Mouse (Mus musculus) layer of hippocampus, adult 9-10 months (tissue): Measurements from ENCODE around the gene Sez6.

ENCODE experiments used
- DNase-seq: peaks from one replicate; pipeline ENCODE4 v3.0.0; 2022; ENCODE audit warnings: low spot score

Sez6 gene

DNA sequence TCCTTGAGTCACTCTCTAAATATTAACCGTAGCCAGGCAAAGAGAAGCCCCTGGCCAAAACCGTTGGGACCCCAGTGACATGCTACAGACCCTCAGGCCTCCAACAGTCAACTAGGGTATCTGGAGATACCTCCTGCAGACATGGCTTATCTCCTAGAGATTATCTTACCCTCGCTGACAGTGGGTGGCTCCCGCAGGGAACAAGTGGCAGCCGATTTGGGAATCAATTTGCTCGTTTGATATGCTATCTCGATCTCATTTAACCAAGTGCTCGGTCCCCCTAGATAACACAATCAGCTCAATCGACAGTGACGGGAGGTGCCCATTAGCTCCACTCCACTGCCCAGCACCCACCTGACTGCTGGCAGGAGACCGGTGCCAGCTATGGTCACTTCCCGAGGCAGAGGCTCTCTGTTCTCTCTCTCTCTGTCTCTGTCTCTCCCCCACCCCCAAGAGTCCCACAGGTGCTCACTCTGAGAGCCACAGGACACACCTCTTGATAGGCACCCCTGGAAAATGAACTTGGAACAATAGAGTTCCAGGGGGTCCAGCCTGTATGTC is 19.6 kb downstream of the Sez6 start:
- DNase-seq: no peak

DNA sequence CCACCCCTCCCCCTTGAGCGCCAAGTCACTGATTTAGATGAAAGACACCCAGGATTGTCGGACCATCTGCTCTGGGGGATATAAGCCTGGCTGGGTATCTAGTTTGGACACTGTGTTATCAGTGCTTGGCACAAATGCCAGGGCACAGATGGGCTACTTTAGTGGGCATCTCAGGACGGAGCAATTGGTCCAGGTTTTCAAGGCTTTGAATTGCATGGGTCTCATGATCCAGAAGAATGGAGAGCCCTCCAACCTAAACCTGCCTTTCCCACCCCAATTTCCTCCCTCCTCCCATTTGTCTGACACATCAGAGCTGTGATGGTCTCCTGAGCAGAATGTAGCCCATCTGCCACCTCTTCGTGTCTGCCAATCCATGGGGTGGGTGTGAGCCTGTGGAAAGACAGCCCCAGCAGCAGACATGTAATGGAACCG is 20.2 kb downstream of the Sez6 start:
- peak; percentile 54 for DNase-seq

DNA sequence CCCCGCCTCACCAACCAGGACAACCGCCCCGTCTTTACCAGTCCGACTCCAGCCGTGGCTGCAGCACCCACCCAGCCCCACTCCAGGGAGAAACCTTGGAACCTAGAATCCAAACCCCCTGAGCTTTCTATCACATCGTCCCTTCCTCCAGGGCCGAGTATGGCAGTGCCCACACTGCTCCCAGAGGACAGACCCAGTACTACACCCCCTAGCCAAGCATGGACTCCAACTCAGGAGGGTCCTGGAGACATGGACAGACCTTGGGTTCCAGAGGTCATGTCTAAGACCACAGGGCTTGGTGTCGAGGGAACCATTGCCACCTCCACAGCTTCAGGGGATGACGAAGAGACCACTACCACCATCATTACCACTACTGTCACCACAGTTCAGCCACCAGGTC is 23.1 kb downstream of the Sez6 start:
- DNase-seq: no peak

DNA sequence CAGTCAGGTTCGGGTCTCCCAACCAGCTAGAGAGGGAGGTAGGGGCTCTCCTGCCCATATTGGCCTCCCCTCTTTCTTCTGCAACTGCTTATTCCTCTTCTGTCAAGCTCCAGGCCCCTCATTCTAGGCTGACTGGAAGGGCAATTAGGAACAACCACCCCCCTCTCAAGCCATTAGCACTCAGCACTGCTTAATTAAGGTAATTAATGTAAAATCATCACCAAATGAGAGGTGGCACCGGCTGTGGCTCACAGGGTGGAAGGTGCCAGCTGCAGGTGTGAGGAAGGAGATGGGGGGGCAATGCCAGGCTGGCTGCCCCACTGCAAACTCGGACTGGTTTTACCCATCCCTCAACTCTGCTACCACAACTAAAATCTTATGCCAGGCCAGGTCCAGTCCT is 25.8 kb downstream of the Sez6 start:
- no peak for DNase-seq

GRCm38 (mm10) chr11:77958268-77958667 is 27.7 kb downstream of the Sez6 start:
- no peak for DNase-seq

DNA sequence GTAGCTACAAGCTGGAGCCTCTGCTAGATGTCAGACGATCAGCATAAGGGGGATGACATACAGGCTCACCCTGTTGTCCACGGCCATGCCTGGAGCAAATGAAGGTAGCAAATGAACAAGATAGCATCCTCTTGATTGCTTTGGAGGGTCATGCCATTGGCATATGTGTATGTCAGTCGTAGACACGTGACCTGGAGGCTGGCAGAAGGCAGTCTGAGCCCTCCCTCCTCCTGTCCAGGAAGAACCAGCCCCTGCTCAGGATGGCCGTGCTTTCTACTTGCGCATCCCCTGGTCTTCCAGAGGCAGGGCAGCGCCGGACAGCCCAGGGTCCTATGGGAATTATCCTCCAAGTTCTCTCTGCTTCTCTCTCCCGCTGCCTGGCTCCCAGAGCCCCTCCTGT is 28.3 kb downstream of the Sez6 start:
- no peak for DNase-seq

DNA sequence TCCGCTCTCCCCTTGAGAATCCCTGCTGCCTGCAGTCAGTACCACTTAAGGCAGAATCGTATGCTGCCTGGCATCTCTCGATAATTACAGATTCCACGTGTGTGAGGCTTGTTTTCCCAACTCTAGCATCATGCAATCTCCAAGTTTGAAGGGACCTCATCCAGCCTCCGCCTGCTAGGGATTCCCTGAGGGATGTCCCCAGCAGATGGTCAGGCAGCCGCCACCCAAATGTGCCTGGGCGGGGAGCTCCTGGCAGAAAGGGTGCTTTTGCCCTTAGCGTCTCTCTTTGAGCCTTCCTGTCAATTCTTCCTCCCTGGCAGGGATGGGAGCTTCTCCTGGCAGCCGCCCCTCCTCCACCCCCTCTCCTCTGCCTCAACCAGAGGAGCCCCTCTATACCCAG is 29.6 kb downstream of the Sez6 start:
- no peak for DNase-seq

DNA sequence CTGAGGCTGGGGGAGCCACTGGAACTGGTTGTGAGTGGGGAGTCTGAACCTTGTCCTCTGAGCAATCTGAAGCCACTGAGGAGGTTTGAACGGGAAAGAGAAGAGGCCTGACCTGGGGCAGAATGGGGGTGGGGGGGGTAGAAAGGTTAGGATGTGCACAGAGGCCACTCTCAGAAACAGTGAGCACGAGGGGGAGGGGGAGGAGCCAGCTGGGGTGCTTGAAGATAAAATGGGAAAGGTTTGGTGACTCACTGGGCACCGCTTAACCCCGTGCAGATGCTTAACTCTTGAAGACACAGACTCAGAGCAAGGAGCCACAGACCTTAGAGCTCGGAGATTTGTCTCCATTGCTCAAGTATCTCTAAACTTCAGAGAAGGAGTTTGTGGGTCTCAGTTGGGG is 30.3 kb downstream of the Sez6 start:
- DNase-seq: no peak

DNA sequence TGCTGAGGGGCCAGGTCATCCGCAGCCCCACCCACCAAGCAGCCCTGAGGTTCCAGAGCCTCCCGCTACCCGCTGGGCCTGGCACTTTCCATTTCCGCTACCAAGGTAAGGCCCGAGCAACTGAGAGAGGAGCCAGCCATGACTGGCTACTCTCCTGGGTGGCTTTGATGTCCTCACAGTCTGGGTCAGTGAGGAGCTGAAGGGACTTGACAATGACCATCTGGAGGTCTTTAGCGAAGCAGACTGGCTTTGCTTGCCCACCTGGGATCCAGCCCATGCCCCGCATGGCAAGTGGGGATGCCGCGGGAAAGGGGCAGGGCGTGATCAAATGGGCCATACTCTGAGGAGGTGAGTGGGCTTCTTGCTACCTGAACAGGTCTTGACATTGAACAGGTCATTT is 32.3 kb downstream of the Sez6 start:
- no peak for DNase-seq

- DNase-seq: no peak
Observed at GRCm38 (mm10) chr11:77964415-77965095, 34.0 kb downstream of the Sez6 start.

- DNase-seq: no peak
Observed at GRCm38 (mm10) chr11:77965101-77966036, 34.8 kb downstream of the Sez6 start.

DNA sequence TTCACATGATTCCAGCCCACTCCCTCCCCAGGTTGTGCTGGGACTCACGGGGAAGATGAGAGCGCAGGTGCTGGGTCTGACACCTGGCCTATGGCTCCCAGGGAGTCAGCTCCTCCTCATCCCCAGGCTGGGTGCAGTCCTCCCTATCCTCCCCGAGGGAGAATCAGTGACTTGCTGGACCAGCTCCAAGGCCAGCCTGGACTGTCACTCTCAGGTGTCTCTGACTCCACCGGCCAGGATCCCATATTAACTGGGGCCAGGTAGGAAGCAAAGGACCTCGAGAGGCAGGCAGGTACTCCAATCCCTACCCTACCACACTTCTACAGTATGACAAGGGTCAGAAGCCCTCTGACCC is 35.4 kb downstream of the Sez6 start:
- DNase-seq: no peak

DNA sequence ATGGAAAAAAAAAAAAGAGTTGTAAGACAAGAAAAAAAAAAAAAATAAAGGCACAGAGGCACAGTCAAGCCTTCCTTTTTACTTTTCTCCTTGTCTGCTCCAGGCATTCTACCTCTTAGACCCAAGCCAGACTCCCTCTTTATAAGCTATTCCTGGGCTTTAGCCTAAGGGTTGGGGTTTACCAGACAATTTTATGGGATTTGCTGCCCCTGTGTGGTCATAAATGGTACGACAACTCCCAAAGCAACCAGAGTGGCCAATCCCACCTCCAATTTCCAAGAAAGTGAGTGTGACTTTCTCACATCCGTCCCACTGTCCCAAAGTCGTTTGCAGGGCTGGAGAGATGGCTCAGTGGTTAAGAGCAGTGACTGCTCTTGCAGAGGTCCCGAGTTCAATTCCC is 36.5 kb downstream of the Sez6 start:
- no peak for DNase-seq

GRCm38 (mm10) chr11:77968786-77969185 is 38.2 kb downstream of the Sez6 start:
- DNase-seq: no peak

DNA sequence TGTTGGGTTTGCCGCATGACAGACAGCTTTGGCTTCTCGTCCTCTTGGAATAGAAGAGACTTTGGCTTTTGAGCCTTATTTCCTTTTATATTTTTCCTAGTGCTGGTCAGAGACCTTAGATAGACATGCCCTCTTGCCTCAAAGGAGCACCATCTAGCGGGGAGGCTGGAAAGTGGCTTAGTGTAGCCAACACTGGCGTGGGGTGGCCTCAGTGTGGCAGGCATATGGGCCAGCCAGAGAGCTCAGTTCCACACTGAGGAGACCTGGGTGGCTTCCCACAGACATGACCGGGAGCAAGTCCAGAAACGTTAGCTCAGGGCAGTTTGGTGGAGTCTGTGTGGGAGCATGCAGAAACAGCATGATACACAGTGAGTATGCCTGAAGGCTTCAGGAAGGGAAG is 40.1 kb downstream of the Sez6 start:
- DNase-seq: no peak

GRCm38 (mm10) chr11:77973520-77973919 is 42.9 kb downstream of the Sez6 start:
- DNase-seq: no peak

GRCm38 (mm10) chr11:77974325-77974724 is 43.7 kb downstream of the Sez6 start:
- DNase-seq: no peak

- DNase-seq: no peak
Observed at GRCm38 (mm10) chr11:77975873-77976272, 45.3 kb downstream of the Sez6 start.

DNA sequence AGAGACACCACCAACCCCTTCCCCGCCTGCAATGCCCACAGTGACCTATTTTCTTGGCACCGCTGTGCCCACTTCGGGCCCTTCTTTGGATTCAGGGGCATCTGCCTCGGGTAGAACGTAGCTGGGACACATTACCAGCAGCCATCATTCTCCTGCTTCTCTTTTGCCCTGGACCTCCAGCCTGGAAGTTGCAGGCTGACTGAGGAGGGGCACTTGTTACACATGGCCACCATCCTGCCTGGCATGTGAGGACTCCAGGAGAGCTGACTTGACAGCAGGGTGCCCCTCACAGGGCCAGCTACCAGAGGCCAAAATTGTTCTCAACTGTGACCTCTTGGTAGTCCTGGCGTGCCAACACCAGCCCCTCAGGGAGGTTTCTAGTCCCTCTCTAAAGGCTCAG is 47.6 kb downstream of the Sez6 start:
- no peak for DNase-seq

- no peak for DNase-seq
Observed at GRCm38 (mm10) chr11:77979221-77979809, 48.7 kb downstream of the Sez6 start.

- peak; percentile 42 for DNase-seq
Observed at GRCm38 (mm10) chr11:77980281-77981204, 49.9 kb downstream of the Sez6 start.
